Mouse (Mus musculus) intestine, embryonic 16.5 days (tissue): ENCODE measurements around the gene Tas1r3. TPM values are rescaled to one million over a fixed set of nuclear protein-coding genes. Genes with fewer than 3 reads are reported as not detected.

ENCODE experiments used
- ATAC-seq: fragments of 200-750 bp; cut with Nextera tagmentation; 2 replicates; pipeline ENCODE4 v1.8.0; 2017; ENCODE audit warnings: moderate TSS enrichment, moderate library complexity
- H3K27ac ChIP-seq: fragments of 300-500 bp; sonication (generic); 2 replicates; pipeline ENCODE4 v1.5.1; 2014; ENCODE audit warnings: mild to moderate bottlenecking, low read length
- H3K27me3 ChIP-seq: fragments of 300-500 bp; sonication (generic); replicated peaks from 2 replicates; pipeline ENCODE4 v1.6.1; 2014; ENCODE audit warnings: low read length, control low read depth, mixed read lengths; ENCODE audit not compliant: control insufficient read depth, insufficient read depth
- H3K36me3 ChIP-seq: fragments of 300-500 bp; sonication (generic); 2 replicates; pipeline ENCODE4 v1.6.1; 2014; ENCODE audit warnings: low read length, control low read depth; ENCODE audit not compliant: control insufficient read depth, insufficient read depth
- H3K4me1 ChIP-seq: fragments of 300-500 bp; sonication (generic); 2 replicates; pipeline ENCODE4 v1.6.1; 2014; ENCODE audit warnings: low read length, control low read depth, mixed read lengths; ENCODE audit not compliant: control insufficient read depth, insufficient read depth
- H3K4me2 ChIP-seq: fragments of 300-500 bp; sonication (generic); 2 replicates; pipeline ENCODE4 v1.6.1; 2014; ENCODE audit warnings: low read depth, low read length, control low read depth
- H3K4me3 ChIP-seq: fragments of 300-500 bp; sonication (generic); 2 replicates; pipeline ENCODE4 v1.5.1; 2014; ENCODE audit warnings: mild to moderate bottlenecking, low read length
- H3K9ac ChIP-seq: fragments of 300-500 bp; sonication (generic); 2 replicates; pipeline ENCODE4 v1.6.1; 2014; ENCODE audit warnings: low read depth, low read length
- H3K9me3 ChIP-seq: fragments of 300-500 bp; sonication (generic); 2 replicates; pipeline ENCODE4 v1.6.1; 2016; ENCODE audit warnings: low read length, control low read depth; ENCODE audit not compliant: control insufficient read depth
- WGBS: fragments of 180-500 bp; shearing (Covaris S2); extraction: QIAGEN DNeasy Blood & Tissue Kit; methylation state at CpG from one replicate; pipeline ENCODE4 v1.1.7; 2014; 5-methylcytosine and 5-hydroxymethylcytosine counted together
- polyA plus RNA-seq: library from polyadenylated mRNA; unstranded; fragments of >200 nt; fragmentation: Nextera tagmentation; extraction: Ambion mirVana; gene quantifications from 2 replicates; pipeline ENCODE4 v1.2.1, GENCODE M21; 2015

Tas1r3 gene
- polyA plus RNA-seq, 1 experiment from 2014 or later, result 0.32 TPM

DNA sequence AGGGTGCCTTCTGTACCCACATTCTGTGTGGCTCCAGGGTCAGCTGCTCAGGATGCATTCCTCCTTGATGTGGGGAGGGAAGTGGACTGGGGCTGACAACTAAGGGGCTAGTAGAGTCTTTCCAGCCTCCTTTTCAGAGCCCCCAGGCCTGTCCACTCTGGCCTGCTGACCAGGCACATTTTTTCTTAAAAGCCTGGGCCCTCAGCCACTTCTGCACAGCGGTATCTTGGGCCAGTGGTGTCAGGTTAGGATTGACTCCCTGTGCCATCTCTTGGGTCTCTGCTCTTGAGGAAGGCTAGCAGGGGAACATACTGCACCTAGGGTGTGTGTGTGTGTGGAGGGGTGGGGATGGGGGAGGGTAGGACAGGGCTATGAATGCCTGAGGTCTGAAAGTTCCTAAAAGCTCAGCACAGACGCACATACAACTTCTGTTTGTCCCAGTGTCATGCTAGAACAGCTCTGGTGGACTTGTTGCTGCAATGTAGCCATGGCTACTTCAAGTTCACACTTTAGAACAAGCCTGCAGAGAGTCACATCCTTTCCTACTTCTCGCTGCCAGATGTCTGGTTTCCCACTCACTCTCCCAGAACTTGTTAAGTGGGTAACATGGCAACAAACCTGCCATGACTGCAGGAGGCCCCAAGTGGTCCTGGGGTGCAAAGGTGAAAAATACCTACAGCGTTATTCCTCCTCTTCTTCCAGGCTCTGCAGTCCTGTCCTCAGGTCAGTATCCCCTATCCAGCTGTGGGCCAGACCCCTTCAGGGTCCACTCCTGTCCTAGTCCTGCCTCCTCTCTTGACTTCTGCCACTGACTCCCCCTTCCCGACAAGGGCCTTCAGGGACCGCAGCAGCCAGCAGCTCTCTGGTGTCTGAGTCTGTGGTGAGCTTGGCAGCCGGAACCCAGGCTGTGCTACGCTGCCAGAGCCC, 22.8 kb downstream of the Tas1r3 start:
- 12% methylated on average over 8 of the region's 8 CpGs for WGBS

DNA sequence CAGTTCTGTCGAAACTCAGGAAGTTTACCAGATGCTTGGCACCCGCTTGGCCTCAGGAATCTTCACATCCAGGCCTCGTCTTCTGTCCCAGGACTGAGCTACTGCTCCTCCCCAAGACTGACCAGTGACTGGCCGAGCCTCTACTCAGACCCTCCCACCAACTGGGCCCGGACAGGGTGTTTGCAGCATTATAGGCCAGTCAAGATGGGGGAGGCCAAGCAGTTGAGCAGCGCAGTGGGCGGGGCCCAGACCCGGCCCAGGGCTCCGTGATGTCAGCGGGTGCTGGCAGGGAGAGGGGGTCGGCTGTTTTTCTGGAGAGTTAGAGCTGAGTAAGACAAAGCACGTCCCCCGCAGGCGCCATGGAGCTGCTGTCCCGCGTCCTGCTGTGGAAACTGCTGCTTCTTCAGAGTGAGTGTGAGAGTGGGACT, 23.7 kb downstream of the Tas1r3 start, which contains the start of gene Mxra8:
Gene Mxra8 (plus strand): TSS at position 198 of the 428 bp plus-strand sequence.
- Histone ChIP-seq H3K27me3 (no peaks in the 10 kb centered on the region), H3K27ac (peak within 1 kb of the TSS; percentile 93), H3K4me2 (peak within 1 kb of the TSS; percentile 97), H3K9ac (peak within 1 kb of the TSS; percentile 75), H3K4me1 (peaks cover 30% of the 10 kb centered on the region), H3K9me3 (no peaks in the 10 kb centered on the region), H3K4me3 (peak within 1 kb of the TSS; percentile 60), H3K36me3 (no peaks in the 10 kb centered on the region)
- WGBS, result 7% methylated on average over 16 of the region's 16 CpGs
- peak; percentile 81 for ATAC-seq

More for the DNA sequence above, 22.8 kb downstream of the Tas1r3 start:
- H3K27ac ChIP-seq, result peak overlapping the region; percentile 93
- peak overlapping the region; percentile 97 for H3K4me2 ChIP-seq
- H3K4me3 ChIP-seq, result peak overlapping the region; percentile 60
- H3K36me3 ChIP-seq, result no peaks in the 10 kb centered on the region
- no peak; the same call in 1 of the 2 replicates for ATAC-seq
- H3K9ac ChIP-seq, result peak overlapping the region; percentile 75
- peaks cover 30% of the 10 kb centered on the region for H3K4me1 ChIP-seq
- no peaks in the 10 kb centered on the region for H3K9me3 ChIP-seq
- H3K27me3 ChIP-seq, result no peaks in the 10 kb centered on the region

DNA sequence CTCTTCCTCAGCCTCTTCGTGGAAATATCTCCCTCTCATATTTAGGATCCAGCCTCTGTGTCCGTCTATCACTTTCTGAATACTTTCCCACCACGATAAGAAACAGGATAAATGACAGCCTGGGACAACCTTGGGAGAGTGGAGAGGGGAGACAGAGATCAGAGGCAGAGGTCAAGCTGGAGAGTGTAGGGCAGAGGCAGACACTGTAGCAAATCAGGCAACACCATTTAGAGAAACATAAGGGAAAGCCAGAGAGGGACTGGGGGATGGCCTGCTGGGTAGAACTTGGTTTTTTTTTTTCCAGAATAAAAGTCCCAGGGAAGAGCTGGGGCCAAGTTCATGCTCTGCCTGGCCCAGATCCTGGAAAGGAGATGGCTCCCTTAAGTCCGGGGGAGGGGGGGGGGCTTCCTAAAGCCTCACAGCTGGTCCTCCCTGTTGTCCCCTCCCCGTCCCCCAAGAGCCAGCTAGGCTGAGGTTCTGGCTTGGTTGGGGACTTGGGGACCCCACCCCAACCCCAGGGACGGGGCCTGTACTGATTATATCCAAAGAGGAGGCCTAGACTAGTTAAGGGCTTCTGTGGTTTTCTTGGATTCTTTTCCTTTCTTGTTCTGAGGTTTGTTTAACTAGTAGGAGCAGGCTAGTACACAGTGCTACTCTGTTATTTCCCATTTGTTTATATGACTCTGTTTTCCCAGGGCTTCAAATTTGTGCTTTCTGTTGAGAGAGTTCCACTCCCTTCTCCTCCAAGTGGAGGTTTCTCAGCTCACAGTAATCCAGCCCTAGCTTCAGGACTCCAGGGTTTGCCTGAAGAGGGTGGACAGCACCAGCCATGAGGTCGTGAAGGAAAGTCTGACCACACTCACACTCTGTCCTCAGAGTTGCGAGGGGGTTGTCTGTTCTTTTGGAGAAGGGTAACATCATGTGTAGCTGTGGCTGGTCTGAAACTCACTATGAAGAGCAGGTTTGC, 24.7 kb downstream of the Tas1r3 start:
- peak overlapping the region; percentile 93 for H3K27ac ChIP-seq
- H3K9ac ChIP-seq, result peak overlapping the region; percentile 30; the same call in 1 of the 2 replicates
- peaks cover 37% of the 10 kb centered on the region for H3K4me1 ChIP-seq
- peak overlapping the region; percentile 2; the same call in 1 of the 2 replicates for H3K4me3 ChIP-seq
- no peak for ATAC-seq
- no peaks in the 10 kb centered on the region for H3K36me3 ChIP-seq
- H3K9me3 ChIP-seq, result no peaks in the 10 kb centered on the region
- H3K4me2 ChIP-seq, result peak overlapping the region; percentile 97
- 45% methylated on average over 8 of the region's 8 CpGs for WGBS
- no peaks in the 10 kb centered on the region for H3K27me3 ChIP-seq

DNA sequence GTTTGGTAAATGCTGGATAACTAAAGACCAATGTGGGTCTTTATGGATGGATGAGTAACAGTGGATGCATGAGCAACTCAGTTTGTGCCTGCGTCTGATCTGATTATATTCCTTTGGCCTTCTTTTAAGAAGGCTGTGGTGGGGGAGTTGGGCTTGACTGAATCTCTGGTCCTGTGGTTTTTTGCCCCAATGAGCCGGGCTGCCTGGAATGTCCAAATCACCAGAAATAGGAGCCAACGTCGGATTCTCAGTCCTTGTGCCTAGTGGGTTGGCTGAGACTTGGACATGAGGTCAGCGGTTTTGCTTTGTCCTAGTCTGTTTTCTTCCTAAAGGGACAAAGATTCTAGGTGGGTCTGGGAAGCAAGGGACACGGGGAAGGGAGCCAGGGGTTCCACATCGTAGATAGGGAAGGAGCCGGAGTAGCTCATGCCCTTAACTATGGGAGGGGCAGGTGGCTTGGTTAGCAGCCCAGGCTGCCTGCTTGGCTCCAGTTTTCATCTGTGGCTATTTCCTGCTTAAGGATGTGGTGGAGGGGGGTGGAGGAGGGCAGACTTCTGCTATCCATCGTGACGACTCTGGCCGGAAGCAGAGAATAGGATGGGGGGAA, 25.7 kb downstream of the Tas1r3 start:
- Histone ChIP-seq H3K27ac (peak overlapping the region; percentile 93), H3K27me3 (no peaks in the 10 kb centered on the region), H3K4me2 (no peak overlapping the region), H3K36me3 (0 out of 2 replicates have a peak, but pooled peaks cover 4% of the 10 kb centered on the region), H3K4me1 (peaks cover 41% of the 10 kb centered on the region), H3K9me3 (no peaks in the 10 kb centered on the region), H3K9ac (peak overlapping the region; percentile 2; the same call in 1 of the 2 replicates), H3K4me3 (no peak overlapping the region)
- no peak for ATAC-seq
- WGBS, result 65% methylated on average over 11 of the region's 11 CpGs

DNA sequence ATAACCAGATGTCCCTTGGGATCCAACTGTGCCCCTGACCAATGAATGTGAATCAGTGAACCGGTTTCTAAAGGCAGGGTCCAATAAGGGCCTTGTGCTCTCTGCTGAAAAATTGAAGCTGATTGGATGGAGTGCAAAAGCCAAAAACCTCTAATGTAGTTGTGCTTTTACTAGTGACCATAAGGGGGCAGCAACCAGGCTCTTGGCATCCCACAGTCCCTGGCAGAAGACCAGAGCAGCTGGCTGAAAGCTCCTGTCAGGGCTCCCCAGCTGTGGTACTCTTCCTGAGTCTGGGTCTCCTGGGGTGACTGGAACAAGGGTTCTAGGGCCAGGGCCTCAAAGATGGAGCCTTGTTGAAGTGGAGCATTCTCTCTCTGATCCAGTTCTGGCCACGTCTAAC, 29.3 kb downstream of the Tas1r3 start:
- peak overlapping the region; percentile 29 for H3K27ac ChIP-seq
- no peak overlapping the region for H3K4me2 ChIP-seq
- no peak overlapping the region for H3K4me3 ChIP-seq

DNA sequence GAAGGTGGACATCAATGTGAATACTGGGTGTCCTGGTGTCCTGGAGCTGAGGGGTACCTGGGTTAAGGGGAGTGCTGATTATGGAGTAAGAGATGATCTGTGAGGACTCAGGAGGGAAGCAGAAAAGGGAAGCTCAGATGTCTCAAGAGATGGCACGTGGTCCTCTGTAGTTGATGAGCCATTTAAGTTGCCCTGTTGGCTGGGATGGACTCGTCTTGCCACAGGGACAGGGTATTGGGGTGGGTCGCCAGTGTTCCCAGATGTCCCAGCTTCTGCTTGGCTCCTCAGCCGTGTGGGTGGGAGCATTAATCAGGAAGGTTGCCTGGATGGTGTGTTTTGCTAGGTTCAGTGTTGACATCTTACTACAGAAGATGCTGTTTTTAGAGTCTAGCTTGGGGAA, 29.9 kb downstream of the Tas1r3 start:
- Histone ChIP-seq H3K9ac (no peak overlapping the region), H3K36me3 (0 out of 2 replicates have a peak, but pooled peaks cover 4% of the 10 kb centered on the region), H3K27ac (no peak overlapping the region), H3K9me3 (no peaks in the 10 kb centered on the region), H3K4me1 (peaks cover 25% of the 10 kb centered on the region), H3K4me2 (no peak overlapping the region), H3K4me3 (no peak overlapping the region), H3K27me3 (no peaks in the 10 kb centered on the region)
- no peak for ATAC-seq
- WGBS, result 86% methylated on average over 4 of the region's 4 CpGs

More for the DNA sequence above, 29.3 kb downstream of the Tas1r3 start:
- H3K27me3 ChIP-seq, result no peaks in the 10 kb centered on the region
- 0 out of 2 replicates have a peak, but pooled peaks cover 4% of the 10 kb centered on the region for H3K36me3 ChIP-seq
- H3K4me1 ChIP-seq, result peaks cover 27% of the 10 kb centered on the region
- no peak for ATAC-seq
- WGBS, result 25% methylated on average over 2 of the region's 2 CpGs
- H3K9ac ChIP-seq, result 0 out of 2 replicates have a peak overlapping the region, but pooled peaks have one; percentile 1
- H3K9me3 ChIP-seq, result no peaks in the 10 kb centered on the region

DNA sequence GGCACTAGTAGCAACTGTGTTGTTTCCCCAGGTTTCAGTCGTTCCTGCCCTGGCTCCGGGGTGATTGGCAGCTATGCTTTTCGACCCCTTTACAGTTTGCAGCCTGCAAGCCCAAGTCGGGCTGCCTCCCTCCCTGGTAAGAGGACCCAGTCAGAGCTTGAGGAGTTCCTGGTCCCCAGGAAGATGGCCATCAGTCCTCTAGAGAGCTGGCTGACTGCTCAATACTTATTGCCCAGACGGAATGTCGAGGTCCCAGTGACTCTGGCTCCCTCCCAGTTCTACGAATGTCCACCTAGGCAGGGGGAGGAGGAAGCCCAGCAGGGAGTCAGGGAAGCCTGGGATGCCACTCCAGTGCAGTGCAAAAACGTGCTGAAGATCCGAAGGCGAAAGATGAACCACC, 30.8 kb downstream of the Tas1r3 start:
- peak overlapping the region; percentile 87 for H3K4me3 ChIP-seq
- no peaks in the 10 kb centered on the region for H3K9me3 ChIP-seq
- 0 out of 2 replicates have a peak, but pooled peaks cover 7% of the 10 kb centered on the region for H3K36me3 ChIP-seq
- no peak for ATAC-seq
- H3K4me2 ChIP-seq, result peak overlapping the region; percentile 91
- H3K27me3 ChIP-seq, result no peaks in the 10 kb centered on the region
- WGBS, result 46% methylated on average over 10 of the region's 10 CpGs
- peak overlapping the region; percentile 95 for H3K9ac ChIP-seq
- peaks cover 15% of the 10 kb centered on the region for H3K4me1 ChIP-seq
- peak overlapping the region; percentile 95 for H3K27ac ChIP-seq

DNA sequence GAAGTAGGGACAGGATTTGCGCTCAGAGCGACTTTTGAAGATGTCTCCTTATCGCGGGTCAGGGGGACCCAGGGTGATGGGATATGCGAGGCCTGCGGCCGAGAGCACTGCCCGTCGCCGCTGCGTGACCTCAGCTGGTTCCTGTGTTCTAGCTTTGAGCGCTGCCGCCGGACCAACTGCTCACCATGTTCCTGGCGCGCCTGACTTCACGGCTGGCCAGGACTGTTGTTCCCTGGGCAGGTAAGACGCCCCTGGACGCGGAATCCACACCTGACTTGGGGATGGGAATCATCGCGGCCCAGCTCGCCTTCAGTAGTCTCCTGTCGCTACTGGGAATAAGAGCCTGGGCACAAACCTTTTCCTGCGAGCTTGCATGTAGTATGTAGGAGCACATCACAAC, 31.3 kb downstream of the Tas1r3 start:
- Histone ChIP-seq H3K4me2 (peak overlapping the region; percentile 91), H3K9ac (peak overlapping the region; percentile 95), H3K36me3 (0 out of 2 replicates have a peak, but pooled peaks cover 7% of the 10 kb centered on the region), H3K27ac (peak overlapping the region; percentile 95), H3K4me3 (peak overlapping the region; percentile 87), H3K4me1 (peaks cover 15% of the 10 kb centered on the region), H3K27me3 (no peaks in the 10 kb centered on the region), H3K9me3 (no peaks in the 10 kb centered on the region)
- no peak; the same call in 1 of the 2 replicates for ATAC-seq
- under 1% methylated on average over 25 of the region's 25 CpGs for WGBS
